Mouse (Mus musculus) spleen, adult 2 months (tissue): ENCODE results near the gene Obsl1.

Experiments used
- CTCF ChIP-seq: fragments of 200-500 bp; IDR thresholded peaks from 2 replicates; pipeline ENCODE4 v1.5.1; 2011; ENCODE audit warnings: mild to moderate bottlenecking, inconsistent platforms; ENCODE audit not compliant: insufficient read depth, insufficient read length, insufficient replicate concordance; ENCODE audit errors: extremely low read depth
- POLR2A ChIP-seq: fragments of 200-500 bp; IDR thresholded peaks from 2 replicates; pipeline ENCODE4 v1.6.1; 2011; ENCODE audit warnings: low read depth, low read length, inconsistent platforms

DNA sequence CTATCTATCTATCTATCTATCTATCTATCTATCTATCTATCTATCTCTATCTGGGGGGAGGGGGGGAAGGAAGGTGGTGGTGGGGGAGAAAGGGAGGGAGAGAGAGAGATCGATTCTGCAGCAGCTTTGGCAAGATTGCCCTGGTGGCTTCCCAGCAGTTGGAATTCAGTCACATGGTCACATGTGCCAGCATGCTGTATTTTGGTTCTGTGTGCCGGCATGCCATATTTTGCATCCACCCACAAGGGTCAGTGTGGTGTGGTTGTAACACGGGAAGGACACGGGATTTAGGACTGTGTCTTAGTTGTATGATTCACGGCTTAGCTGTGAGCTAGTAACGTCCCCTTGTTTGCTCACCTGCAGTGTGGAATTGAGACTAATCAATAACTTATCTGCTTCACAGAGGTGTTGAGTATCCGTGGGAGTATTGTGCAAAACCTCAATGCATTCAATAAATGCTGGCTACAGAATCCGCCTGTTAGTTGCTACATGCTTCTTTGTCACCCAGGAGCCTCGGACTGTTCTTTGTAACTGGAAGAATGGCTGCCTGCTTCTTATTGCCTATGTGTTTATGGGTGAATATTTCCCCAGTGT, 32.4 kb upstream of the Obsl1 start:
- TF ChIP-seq CTCF (no peak), POLR2A (no peak)
